Mouse (Mus musculus) right cerebral cortex, postnatal 14 days (tissue): ENCODE results near the gene Lrrc29.

Experiments used
- DNase-seq: peaks from one replicate; pipeline ENCODE4 v3.0.0; 2022

Lrrc29 gene

DNA sequence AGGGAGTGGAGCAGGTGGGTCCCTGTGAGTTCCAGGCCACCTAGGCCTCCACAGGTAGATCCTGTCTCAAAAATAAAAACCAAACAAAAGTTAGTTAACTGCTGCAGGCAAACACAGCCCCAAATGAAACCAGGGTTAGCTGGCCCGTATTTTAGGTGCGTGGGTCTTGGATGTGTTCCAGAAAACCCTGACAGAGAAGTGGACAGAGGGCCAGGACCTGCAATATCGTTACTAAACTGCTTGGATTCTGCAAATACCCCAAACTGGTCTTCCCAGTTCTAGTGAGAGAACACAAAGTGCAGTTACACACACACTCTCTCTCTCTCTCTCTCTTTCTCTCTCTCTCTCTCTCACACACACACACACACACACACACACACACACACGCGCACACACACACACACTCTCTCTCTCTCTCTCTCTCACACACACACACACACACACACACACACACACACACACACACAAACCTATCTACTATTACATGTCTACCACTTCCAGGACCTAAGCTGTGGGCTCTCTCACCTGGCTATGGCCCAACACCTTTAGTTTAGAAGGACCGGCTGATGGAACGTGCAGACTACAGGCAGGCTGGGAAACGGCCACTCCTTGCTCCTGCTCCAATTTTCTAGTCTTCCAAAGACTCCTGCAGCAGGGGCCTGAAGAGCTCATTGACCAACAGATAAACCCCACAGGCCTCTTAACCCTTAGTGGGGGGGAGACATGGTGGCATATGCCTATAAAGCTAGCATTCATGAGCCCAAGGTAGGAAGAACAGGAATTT is 17.9 kb upstream of the Lrrc29 start:
- no peak for DNase-seq

DNA sequence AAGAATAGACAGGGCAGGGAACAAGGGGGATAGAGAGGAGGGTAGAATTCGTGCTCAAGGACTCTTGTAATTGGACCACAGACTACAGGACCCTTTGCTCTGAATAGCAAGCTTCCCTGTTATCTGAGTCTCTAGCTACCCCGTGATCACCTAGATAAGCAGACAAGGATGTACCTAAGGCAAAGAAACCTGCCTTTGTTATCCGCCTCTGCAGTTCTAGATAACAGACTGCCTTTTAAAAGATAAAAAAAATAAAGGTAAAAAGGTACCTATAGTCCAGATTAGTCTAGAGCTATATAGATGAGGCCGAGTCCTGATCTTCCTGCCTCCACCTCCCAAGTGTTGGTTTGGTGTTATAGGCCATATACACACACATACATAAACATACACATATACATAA is 16.7 kb upstream of the Lrrc29 start:
- no peak for DNase-seq

DNA sequence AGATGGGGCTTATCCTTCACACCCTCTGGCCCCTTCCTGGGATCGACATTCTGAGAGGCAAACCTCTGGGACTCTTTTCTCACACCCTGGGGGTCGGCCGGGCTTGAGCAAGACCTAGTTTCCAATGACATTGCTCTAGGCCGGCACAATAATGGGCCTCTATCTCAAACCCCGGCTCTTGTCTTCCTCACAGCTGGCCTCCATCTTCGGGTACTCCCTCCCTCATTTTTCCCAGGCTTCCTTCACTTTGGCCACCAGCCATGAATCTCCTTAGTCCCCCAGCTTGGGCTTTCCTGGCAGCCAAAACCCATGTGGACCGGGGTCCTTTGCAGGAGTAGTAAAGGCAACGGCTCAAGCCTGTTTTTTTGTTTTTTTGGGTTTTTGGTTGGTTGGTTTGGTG is 15.3 kb upstream of the Lrrc29 start:
- no peak for DNase-seq

DNA sequence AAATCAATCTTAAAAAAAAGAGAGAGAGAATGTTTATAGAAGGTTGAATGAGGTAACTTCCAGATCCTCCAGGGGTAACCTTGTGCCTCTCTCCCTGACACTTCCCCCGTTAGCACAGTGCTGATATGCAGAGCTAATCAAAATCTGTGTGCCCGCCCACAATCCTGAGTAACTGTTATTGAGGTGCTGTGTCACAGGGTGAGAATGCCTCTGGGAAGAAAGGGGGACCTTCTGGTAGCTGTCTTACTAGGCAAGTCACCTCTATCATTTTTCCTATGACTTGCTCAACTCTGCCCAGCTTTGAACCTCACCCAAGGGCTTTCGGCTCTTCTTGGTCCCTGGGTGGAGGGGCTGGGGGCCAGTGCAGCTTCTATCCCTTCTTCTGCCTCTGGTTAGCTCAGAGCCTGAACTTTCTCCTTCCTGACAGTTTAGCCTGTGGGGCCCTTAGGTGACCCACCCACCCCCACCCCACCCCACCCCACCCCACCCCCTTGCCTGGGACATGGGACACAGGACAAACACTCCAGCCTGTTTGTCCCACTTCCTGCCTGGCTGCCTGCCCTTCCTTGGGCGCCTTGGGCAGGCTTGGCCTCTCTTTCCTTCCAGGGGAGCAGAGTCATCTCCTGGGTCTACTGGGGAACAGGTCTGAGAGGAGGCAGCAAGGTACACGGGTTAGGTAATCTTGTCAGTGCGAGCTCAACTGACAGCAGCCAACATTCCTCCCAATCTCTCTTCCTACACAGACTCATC is 14.0 kb upstream of the Lrrc29 start:
- DNase-seq: no peak

DNA sequence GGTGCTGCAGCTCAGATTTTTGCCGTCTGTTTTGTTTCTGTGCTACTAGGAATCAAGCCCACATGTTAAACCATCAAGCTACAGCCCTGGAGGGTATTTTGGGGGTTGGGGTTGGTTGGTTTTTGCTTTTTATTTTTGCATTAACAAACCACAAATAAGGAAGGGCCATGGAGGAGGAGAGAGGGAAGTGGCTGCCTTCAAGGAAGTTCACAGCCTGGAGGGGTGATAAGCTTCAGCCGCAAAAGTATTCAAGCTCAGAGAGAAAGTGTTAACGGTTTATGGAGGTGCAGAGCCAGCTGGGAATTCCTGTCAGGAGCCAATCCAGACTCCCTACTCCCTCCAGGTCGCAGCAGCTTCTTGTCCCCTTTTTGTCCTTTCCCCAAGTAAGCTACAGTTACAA is 12.9 kb upstream of the Lrrc29 start:
- no peak for DNase-seq

DNA sequence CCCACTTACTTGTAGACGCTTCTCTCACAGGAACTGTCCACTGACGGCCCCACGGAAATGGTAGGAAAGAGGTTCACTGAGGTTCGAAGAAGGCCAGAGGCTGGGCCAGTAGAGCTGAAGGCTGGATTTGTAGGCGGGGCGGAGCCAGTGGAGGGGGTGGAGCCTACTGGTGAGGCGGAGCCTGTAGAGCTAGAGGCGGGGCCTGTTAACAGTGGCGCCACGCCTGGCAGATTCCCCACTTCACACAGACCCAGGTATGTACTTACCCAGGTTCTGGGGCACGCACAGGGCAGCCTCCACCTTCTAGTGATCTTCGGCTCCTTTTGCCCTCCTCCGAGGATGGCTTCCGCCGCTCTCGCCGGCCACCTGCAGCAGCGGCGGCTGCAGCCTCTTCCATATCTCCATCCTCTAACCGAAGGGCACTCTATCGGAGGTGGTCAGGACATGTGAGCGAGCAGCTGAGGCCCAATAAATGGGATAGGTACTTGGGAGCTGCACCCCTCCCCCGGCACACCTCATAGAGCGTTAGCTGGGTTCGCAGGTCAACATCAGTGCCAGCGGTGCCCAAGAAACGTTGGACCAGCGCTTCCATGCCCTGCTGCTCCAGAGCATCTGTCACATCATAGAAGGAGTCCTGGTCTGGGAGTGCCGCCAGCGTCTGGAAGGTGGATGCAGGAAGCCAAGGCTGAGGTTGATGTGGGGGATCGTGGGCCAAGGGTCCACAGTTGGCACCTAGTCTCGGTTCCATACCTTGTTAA is 10.5 kb upstream of the Lrrc29 start:
- DNase-seq: no peak

DNA sequence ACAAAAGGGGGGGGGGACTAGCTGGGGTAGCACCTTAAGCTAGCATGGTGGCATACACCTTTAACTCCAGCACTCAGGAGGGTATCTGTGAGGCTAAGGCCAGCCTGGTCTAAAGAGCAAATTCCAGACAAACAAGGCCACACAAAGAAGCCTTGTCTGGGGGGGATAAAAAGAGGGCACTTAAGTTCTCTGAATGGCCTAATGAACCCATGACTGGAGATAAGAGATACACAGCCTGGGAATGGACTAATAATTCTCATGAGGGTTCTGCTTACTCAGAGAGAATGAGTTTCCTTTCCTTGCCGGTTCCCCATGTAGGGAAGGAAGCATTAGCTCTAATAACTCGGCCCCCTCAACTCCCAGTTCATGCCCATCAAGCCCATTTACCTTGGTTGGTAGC is 6.4 kb upstream of the Lrrc29 start:
- no peak for DNase-seq

DNA sequence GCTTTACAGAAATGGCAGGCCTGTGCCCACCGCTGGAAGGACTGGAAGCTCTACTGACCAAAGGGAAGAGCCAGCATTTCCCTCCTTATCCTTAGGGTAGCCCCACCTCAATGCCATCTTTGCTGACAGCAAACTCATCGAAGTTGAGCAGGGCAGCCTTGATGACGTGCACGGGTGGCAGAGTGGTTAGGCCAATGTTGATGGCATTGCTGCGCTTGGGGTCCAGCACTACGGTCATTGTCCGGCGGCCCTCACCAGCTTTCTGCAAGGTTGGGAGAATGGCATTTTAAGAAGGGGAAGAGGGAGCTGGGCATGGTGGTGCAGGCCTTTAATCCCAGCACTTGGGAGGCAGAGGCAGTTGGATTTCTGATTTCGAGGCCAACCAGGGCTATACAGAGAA is 5.9 kb upstream of the Lrrc29 start:
- no peak for DNase-seq

DNA sequence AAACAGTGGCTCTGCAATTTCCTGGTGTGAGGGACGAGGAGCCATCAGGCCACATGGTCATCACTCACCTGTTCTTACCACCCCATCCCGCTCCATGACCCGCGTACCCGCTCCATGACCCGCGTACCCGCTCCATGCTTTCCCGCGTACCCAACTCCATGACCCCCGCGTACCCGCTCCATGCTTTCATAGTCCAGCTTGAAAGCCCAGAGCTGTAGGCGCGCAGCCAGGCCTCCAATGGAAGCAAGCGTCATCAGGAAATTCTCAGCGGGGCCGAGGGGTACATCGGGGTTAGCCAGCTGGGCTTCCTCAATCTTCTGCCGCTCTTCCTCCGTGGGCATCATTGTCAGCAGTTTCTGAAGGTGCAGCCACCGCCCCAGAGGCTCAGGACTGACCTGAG is 5.4 kb upstream of the Lrrc29 start:
- DNase-seq: no peak

DNA sequence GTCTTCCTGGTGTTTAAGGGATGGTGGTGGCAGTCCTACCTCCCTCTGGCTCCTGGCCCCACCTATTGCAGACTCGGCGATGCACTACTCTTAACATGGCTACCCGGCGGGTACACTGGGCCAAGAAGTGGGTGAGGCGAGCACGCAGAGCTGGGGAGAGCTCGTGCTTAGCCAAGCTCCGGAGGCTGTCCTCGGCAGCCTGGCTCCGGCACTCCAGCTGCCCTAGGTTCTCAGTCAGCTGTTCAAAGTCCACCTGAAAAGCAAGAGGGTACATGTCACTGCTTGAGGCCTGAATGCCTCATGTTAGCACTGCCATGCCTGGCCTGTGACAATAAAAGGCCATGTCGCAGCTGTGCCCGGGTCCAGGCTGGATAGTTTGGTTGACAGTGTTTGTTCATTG is 4.2 kb upstream of the Lrrc29 start:
- DNase-seq: no peak

DNA sequence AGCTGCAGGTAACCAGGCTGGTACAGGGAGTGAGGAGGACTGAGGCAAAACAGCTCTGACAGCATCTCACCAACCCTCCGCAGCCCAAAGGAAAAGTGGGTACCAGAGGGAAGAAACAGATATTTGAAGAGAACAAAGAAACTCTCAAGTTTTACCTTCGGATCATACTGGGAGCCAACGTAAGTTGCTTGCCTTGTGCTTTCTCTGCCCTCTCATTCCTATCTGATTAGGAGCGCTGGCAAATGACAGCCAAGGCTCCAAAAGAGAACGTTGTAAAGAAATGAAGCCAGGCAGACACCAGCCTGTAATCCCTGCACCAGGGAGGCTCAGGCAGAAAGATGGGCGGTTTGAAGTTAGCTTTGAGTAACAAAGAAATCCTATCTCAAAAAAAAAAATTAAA is 890 bp upstream of the Lrrc29 start:
- no peak for DNase-seq

DNA sequence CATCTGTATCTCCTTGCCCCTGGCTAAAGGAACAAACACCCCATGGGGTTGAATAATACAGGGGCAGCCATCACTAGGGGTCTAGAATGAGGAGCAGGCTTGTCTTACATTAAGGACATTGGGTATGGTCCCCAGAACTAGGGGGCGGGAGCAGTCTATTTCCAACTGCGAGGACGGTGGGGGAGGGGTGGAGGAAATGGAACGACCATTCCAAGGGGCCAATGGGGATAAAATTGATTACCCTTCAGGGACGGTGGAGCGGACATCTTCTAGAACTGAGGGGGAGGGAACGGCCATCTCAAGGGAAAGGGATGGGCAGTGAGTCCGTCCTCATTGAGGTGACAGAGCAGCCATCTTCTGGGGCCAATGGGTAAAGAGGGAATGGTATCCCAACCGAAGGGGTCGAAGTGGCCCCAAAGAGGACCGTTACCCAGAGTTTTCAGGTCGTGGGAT is 411 bp downstream of the Lrrc29 start:
- peak; percentile 42 for DNase-seq

DNA sequence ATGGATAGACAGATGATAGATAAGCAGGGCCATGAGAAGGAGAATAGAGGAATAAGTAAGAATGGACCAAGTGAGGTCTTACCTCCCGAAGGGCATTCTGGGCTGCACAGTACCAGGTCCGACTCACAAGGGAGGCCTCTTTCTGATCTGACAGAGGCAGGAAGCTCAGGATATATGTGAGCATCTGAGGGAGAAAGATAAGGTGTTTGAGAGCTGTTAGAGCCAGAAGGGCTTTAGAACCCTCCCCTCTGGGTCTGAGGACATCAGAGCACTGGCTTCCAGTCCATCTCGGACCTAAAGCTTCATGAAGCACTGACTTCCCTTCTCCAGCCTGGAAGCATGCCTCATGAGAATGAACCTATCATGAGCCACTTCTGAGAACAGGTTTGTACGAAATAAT is 2.9 kb downstream of the Lrrc29 start:
- DNase-seq: no peak

DNA sequence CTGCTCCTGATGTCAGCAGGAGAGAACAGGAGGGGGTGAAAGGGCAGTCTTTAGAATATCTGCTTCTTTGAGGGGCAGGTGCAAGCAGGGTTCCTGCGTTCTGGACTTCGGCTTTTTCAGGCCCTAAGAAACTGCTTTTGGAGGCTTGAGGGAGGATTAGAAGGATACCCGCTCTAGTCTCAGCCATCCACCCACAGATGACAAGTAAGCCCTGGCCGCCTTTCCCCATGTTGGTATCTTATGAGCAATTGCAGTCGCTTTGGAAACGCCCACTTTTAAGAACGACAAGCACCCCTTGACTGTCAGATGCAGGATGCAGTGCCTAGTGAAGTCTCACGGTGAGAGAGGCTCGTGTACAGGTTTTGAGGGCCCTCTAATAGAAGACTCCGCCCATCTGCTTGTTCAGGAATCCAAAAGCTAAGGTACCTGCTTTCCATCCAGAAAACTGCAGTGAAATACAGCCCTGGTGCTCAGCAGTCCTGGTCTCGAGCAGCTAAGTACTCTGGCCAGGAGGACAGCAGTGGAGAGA is 7.4 kb downstream of the Lrrc29 start:
- no peak for DNase-seq

DNA sequence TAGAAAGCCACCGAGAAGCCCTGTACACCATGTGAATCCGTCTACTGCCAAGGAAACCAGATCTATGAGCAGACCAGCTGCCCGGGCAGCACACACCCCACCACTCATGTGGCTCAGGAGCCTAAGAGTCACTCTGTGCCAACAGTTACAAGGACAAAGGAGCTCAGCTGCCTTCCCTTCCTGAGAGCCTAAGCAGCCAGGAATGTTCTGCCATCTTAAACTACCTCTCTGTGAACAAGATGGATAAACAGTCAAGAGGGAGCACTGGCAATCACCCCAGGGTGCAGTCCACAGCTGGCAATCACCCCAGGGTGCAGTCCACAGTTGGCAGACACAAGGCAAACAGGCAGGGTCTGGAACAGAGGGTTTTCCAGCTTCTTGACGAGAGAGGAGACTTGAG is 8.1 kb downstream of the Lrrc29 start:
- no peak for DNase-seq

DNA sequence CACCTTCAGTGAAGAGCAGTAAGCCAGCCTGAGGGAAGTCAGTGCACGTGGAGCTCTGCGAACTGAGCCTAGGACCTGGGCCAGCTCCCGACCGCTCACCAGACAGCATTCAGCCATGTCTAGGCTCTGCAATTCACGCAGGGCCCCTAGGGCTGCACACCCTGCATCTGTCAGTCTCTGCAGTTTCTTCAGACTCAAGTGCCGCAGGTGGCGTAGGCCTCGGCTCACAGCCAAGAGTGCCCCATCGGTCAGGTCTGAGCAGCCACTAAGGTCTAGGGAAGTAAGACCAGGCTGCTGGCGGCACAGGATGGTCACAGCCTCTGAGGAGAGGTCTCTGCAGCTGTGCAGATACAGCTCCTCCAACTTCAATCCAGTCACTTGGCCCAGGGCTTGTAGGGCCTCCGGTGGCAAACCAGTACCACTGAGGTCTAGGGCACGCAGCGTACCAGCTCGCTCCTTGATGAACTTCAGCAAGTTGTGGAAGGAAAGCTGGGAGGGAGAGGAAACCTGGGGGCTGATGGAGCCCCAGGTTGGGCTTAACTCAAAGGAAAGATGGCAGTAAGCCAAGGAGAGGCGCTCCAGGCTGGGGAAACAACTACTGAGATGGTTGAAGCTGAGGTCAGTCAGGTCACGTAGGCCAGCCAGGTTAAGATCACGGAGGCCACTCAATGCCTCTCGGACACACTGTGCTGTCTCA is 10.9 kb downstream of the Lrrc29 start:
- no peak for DNase-seq

DNA sequence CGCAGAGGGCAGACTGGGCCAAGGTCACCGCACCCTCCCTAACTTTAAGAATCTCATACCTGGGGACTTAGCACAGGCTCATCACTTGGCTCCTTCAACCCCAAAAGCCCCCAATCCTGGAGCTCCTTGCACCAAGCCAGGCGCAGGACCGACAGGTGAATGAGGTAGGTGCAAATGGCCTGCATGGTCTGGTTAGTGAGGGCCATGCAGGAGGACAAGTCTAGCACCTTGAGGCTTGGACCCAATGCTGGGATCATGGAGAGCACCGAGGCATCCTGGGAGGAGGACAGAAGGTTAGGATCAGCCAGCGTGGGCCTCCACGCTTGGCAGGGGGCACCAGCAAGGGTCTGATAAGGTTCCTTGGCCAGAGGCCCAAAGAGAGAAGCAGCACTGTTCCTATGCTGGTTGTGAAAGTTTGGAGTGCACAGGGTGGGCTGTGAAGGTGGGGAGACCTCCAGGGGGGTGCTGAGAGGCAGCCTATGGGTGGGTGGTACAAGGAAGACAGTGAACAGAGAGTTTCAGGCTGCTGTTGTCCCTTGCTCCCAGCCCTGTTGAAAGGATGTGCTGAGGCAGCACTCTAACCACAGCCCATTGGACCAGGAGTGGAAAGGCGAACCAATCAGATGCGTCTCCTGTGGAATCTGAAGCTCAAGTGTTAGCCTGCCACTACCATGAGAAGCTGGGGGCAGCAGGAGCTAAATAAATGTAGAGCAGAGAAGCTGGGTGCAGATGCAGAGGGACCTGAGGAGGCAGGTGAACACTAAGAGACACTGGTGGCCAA is 12.3 kb downstream of the Lrrc29 start:
- no peak for DNase-seq

DNA sequence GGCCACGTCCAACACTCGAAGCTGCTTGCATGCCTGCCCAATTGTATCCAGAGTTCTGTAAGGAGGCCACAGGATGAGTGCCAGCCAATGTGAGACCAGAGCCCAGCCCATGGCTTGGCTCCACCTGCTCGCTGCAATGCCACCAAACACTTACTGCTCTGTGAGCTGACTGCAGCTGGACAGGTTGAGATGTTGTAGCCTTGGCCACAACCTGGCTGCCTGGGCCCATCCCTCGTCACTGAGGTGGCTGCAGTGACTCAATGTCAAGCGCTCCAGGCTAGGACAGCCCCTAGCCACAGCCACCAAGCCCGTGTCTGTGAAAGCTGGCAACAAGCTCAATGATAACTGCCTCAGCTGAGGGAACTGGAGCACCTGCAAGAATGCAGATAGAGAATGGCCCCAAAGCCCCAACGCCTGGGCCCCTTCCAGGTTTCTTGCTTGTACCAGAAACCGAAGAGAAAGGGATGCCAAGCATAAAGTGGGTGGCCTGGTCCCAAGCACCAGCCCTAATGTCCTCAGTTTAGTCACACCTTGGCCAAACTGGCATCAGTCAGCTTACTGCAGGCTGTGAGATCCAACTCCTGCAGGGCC is 13.1 kb downstream of the Lrrc29 start:
- no peak for DNase-seq

DNA sequence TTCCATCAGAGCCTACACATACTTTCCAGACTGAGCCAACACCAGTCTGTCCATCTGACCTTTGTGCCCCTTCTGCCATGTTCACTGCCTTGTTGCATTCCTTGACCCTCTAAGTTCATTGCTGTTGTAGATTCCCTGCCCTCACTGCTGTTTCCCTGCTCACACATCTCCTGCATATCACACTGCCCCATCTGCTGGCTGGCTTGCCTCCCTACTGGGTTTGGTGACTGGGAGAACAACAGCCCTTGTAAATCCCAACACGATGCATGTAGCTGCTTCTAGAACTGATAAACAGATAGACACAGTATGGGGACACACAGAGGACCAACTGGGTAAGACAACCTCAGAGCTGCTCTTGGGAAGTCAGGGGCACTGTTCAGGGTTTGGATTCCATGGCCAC is 14.4 kb downstream of the Lrrc29 start:
- DNase-seq: no peak

DNA sequence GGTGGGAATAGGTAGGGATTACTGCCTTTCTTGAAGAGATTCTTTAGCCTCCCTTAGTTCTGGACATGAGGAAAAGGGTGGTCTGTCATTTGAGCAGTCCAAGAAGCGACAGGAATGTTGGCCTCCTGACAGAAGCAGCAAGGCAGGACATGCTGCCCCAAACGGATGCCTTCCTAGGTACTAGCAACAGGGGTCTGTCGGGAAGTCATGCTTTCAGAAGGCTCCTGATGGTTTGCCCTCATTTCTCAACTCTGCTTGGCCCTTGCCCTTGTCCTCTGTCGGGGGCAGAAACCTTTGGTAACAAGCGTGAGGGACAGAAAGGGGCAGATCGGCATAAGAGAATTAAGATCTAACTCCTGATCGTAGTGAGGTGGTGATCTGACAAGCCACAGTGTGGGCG is 16.0 kb downstream of the Lrrc29 start:
- DNase-seq: no peak

DNA sequence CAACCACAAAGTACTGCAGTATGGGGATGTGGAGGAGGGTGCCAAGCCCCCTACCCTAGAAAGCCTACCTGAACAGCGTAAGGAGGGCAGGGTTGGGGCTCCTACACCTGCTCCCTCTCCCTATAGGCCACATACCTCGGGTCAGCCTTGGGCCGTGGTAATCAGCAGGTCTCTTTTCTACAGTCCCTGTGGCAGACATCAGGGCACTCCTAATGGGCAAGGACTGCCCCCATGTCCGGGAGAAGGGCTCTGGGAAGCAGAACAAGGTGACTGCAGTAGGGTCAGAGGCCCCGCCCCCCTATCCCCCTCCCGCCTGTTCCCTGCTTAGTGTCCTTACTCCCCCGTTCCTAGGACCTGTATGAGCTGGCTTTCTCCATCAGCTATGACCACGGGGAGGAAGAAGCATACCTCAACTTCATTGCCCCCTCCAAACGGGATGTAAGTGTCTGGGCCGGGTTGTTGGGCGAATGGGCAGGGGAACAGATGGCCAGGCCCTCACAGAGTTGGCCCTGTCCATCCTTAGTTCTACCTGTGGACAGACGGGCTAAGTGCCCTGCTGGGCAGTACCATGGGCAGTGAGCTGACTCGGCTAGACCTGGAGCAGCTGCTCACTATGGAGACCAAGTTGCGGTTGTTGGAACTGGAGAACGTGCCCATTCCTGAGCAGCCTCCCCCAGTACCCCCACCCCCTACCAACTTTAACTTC is 16.8 kb downstream of the Lrrc29 start:
- DNase-seq: no peak
